Mouse (Mus musculus) lung, postnatal 0 days (tissue): ENCODE data around the gene Nlrp1b.

ENCODE experiments used
- CTCF ChIP-seq: IDR thresholded peaks from 2 replicates; pipeline ENCODE4 v1.5.1; 2016; ENCODE audit warnings: antibody characterized with exemption, mild to moderate bottlenecking
- EP300 ChIP-seq: IDR thresholded peaks from 2 replicates; pipeline ENCODE4 v1.6.1; 2016; ENCODE audit warnings: antibody characterized with exemption, mild to moderate bottlenecking, control low read depth

DNA sequence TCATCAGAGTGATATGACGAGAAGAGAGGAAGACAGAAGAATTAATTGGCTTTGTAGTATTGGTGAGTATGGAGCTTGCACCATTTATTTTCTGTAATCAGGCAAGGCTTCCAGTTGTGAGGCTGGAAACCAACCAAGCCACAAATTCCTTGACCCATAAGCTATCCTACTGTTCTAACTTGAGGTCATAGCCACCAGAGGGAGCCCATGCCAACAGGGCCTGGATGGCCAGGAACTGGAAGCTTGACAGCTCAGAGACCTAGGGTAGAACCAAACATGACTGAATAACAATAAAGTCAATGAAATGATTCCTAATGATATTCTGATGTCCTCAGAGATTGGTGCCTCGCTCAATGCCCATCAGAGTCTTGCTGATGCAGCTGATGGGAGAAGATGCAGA, 5.9 kb downstream of the Nlrp1b start:
- peak; percentile 40 for TF ChIP-seq CTCF
- TF ChIP-seq EP300, result no peak
